Mouse (Mus musculus): ENCODE measurements around the gene Pan3. TPM values are rescaled to one million over a fixed set of nuclear protein-coding genes. Genes with fewer than 3 reads are reported as not detected.
A peak's percentile ranks its signal among the peaks of the same experiment; 100 is the strongest.
"Not testable (repeated sequence)": the region's sequence is repeated elsewhere in the genome, so short reads cannot be mapped to it uniquely, and the experiment has no call there.

Gene Pan3
- total RNA-seq, 1 experiment from 2014 or later: 342 TPM

DNA sequence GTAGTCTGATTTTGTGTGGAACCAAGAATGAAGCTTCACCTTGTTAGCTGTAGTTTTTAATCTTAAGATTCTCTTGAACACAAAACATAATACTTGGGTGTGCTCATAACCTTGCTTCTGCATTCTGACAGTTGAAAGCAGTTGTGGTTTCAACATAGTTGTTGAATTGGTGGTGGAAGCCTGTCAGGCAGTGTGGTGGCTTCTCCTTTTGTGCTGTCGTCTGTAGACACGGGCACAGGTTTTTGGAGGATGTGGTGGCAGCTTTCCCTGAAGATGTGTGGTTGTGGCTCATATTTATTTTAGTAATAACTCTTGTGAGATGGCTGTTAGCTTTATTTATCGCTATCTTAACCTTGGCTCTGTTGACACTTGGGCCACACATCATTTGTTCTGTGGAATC lies 97.8 kb downstream of the Pan3 start:
- peak; percentile 82 for ATAC-seq (ENCODE audit: extremely low read depth, insufficient number of reproducible peaks, low FRiP score, poor library complexity, severe bottlenecking)

DNA sequence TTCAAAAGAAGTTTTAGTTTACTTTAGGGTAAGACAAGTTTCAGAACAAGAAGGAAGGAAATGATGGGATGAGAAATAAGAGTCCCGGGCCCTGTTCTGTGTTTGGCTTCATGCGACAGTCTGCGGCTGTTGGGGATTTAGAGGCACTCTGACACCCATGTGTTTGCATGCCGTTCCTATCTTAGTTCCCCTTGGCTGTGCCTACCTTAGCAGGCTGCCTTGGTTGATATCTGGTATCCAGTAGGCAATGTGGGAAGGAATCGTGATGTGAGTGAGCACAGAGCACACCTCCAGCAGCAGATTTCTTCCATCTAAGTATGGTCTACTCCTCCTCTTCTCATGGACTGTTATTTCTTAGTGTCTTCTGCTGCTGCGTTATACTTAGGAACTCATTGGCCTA lies 102.1 kb downstream of the Pan3 start:
- no peak for ATAC-seq (ENCODE audit: extremely low read depth, insufficient number of reproducible peaks, low FRiP score, poor library complexity, severe bottlenecking)

DNA sequence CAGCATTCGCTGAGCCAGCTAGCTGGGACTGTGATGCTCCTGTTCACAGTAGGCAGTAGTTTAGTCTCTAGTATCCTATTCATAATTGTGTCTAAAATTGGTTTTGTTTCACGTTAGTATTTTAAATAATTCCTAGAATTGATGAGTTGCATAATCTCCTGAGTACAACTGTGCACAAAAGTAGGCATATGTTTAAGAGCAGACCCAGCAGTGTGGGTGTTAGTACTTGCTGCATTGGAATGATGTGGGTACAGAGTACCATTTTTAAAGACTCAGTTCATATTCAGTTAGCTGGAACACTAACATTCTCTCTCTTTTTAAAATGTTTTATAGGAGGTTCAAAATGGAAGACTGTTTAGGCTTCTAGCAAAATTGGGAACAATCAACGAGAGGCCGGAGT lies 109.4 kb downstream of the Pan3 start:
- no peak for ATAC-seq (ENCODE audit: extremely low read depth, insufficient number of reproducible peaks, low FRiP score, poor library complexity, severe bottlenecking)

DNA sequence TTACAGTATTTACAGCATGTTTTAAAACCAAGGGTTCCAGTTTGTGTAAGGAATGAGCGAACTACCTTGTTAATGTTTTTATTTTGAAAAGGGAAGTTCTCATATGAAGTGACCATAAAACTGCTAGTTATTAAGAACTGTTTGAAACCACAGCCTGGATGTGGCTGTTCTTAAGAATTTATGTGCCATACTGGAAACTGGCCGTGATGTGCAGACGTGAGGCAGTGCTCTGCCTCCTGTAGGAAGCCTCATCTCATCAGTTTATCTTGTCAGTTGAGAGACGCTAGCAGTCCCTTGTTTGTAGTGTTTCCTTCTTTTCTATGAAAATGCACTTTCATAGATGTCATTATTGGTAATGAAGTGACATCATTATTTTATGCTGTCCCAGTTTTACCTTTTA lies 109.9 kb downstream of the Pan3 start:
- no peak for ATAC-seq (ENCODE audit: extremely low read depth, insufficient number of reproducible peaks, low FRiP score, poor library complexity, severe bottlenecking)

DNA sequence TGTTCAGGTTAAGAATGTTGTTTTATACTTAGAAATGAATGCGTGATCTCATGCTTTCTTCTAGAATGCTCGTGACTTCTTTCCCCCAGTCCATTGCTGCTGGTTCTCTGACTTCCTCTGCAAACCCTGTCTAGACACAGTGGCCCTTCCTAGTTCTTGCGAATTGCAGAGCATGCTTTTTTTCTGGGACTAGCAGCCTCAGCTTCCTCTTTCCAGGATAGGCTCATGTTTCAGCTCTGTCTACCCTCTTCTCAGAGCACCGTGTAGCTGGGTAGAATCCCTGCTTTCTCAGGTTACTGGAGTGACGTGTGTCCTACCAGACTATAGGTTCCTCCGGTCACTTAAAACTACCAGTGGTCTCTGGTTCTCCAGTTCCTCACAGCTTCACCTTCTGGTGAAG lies 112.3 kb downstream of the Pan3 start:
- 0 out of 2 replicates have a peak, but pooled peaks have one; percentile 6 for ATAC-seq (ENCODE audit: extremely low read depth, insufficient number of reproducible peaks, low FRiP score, poor library complexity, severe bottlenecking)

DNA sequence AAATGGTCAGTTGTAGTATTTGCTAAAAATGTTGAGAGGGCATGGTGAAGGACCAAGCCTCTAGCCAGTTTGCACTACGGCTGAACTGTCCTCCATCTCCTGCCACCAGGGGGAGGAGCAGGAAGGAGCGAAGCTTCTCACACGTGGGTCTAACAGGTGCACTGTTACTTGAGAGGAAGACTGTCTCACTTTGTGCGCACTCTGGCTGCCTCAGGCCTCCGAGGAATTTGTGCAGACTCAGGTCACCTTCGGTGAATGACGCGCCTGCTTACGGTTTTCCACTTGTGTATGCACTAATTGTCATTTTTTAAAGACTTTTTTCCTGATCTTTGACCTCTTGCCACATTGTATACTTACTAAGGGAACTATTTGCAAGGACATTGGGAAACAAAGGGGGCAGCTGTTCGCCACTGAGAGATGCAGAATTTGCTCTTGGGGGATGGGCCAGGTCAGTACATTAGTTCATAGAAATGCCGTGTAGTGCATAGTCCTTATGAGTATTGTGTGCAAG lies 115.8 kb downstream of the Pan3 start:
- peak; percentile 16; the same call in 1 of the 2 replicates for ATAC-seq (ENCODE audit: extremely low read depth, insufficient number of reproducible peaks, low FRiP score, poor library complexity, severe bottlenecking)

DNA sequence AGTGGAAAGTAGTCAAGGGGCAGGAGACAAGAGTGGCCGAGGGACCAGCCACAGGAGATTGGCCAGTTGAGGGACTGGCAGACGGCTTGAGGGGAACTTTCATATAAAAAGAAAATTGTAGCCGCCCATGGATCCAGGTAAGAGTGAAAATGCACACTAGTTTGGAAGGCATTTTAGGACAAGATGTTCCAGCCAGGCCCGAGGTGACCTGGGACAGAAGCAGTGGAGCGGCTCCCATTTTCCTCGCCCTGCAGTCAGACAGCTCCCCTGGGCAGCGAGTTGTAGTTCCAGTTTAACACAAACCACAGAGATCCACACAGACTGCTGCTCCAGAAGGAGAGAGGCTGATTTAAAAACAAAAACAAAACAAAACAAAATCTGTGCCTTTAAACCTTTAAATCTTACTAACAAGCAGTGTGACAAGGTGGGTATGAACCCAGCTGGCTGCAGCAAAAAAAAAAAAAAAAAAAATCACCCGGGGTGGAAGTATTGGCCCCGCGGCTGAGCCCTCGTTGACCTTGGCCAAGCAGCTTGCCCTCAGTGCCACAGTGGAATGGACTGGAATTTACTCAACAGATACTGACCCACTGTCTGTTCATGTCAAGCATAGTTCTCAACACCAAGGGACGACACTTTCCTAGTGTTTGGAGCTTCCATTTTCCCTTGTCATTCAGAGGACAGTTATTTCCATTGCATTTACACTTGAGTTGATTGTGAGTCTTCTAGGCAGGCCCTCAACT lies 119.2 kb downstream of the Pan3 start:
- no peak for ATAC-seq (ENCODE audit: extremely low read depth, insufficient number of reproducible peaks, low FRiP score, poor library complexity, severe bottlenecking)

DNA sequence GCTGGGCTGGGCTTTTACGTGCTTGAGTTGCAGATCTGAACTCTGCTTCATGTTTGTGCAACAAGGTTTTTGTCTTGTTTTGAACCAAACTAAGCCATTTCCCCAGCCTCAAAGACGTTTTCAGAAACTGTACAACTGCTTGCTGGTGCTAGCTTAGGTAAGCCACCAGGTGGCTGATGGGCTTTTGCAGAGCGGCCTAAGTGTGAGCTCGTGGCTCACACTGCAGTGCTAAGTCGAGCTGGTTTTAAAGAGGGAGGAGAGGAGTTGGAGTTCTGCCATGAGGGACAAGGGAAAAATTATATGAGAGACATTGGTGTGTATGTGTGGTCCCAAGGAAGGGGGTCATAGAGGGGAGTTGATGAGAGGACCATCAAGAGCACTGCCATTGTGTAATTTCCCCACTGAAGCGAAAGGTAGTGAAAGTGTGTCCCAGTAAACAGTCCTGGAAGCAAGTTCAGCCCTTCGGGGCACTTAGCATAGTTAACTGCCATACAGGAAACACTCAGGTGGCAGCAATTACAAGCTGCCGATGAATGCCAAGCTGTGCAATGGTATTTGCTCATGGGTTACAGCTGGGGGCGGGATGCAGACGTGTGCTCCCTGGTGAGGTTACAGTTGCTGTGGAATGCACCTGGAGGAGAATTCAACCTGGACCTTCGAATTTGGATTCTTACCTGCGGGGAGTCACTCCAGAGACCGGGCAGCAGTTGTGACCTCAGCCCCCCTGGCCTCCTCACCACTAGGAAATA lies 122.1 kb downstream of the Pan3 start:
- no peak for ATAC-seq (ENCODE audit: extremely low read depth, insufficient number of reproducible peaks, low FRiP score, poor library complexity, severe bottlenecking)

DNA sequence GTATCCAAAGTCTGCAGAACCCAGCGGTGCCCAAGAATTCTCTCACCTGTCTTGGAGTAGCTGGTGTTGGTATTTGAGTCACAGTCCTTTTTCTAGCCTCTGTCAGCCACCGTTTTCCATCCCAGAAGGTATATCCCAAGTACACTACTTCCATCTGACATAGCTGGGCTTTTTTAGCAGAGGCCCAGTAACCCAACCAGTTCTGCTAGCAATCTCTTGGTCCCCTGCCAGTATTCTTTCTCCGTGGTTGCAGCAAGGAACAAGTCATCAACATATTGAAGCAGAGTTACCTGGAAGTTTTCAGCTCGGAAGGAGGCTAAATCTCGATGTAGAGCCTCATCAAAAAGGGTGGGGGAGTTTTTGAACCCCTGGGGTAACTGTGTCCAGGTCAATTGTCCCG lies 127.7 kb downstream of the Pan3 start:
- not testable (repeated sequence) for ATAC-seq (ENCODE audit: extremely low read depth, insufficient number of reproducible peaks, low FRiP score, poor library complexity, severe bottlenecking)

DNA sequence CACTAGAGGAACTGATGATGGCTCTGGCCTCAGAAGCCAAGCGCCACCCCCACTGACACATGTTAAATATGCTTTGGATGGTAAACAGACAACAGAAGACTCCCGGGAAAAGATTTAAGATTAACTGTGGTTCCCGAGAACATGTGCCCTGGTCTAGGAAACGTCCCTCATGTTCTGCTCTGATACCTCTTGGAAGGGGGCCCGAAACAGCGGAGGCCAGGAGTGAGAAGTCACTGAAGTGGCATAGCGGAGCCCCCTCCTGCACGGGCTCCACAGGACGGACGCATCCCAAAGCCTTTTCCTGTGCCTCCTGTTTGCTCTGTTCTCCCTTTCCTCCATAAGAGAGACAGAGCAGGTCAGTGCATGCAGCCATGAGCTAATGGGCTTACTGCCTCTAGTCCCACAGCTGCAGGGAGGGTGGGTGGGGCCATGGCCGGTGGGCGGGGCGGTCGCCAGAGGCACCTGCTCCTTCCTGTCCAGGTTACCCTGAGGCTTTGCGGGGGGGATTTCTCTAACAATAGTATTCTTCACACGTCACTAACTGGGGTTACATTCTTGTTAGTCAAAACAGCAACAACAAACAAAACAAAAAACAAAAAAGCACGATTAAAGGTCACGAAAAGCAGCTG lies 133.7 kb downstream of the Pan3 start:
- 0 out of 2 replicates have a peak, but pooled peaks have one; percentile 26 for ATAC-seq (ENCODE audit: extremely low read depth, insufficient number of reproducible peaks, low FRiP score, poor library complexity, severe bottlenecking)

DNA sequence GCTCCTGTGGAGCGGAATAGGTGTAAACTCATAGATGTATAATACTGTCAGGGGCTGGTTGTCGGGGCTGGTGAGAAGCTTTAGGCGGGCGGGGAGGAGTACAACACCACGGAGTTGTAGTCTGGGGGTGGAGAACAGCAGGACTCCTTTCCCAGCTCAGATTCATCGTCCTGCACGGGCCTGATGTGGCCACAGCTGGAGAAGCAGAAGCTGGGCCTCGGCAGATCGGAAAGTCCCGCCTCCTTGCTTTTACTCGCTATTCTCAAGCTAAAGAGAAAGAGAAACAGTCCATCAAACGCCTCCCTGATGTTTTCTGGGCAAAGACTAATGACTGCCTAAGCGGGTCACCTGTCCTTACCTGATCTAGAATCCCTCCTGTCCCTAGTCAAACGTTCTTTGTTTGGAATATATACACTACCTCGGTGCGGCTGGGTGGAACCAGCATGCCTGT lies 134.2 kb downstream of the Pan3 start:
- peak; percentile 44; the same call in 1 of the 2 replicates for ATAC-seq (ENCODE audit: extremely low read depth, insufficient number of reproducible peaks, low FRiP score, poor library complexity, severe bottlenecking)

DNA sequence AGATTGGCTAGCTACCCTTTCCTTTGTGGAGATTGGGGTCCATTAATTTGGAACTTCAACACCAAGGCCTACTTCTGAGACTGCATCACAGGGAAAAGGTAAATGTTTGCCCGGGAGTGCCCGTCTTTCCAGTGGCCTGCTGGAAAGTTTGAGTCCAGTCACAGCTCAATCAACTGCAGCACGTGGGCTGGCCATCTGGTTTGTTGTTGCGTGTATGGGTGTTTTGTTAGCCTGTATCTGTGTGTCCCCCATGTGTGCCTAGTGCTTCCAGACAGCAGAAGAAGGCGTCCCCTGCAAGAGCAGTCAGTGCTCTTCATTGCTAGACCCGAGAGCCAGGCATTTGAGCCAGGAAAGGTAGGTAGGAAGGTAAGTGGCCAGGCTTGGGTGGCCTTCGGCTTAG lies 135.5 kb downstream of the Pan3 start:
- no peak for ATAC-seq (ENCODE audit: extremely low read depth, insufficient number of reproducible peaks, low FRiP score, poor library complexity, severe bottlenecking)

DNA sequence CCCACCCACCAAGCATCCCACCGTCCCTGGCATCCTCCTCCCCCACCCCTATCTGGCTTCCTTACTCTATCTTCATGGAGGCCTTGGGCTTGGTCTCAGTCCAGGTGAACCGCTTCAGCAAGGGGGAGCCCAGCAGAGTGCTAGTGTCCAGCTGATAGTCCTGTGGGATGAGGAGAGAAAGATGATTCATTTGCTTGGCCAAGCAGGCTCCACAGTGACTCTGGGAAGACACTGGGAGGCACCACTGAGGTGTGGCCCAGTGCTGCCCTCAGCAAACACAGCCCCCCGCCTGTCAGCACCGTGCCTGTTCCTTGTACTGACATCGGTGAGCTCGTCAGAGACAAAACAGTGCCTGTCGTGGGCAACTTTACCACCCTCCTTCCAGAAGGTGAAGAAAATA lies 136.4 kb downstream of the Pan3 start:
- no peak for ATAC-seq (ENCODE audit: extremely low read depth, insufficient number of reproducible peaks, low FRiP score, poor library complexity, severe bottlenecking)

DNA sequence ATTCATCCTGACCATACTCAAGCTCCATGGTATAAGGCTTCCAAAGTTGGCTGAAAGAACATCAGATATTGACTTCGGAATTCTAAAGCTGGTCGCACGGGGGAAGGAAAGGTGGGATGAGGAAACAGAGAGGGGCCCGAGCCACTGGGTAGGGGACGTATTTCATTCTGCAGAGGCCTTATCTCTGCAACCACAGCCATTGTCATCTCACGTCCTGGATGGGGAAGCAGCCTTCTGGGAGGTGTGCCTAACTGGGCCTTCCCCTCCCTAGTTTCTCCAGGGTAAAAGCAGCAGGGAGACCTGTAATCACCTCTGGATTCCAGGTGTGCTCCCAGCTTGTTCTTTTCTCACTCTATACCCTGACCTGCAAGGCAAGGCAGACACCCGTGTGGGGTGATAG lies 142.7 kb downstream of the Pan3 start:
- ATAC-seq (ENCODE audit: extremely low read depth, insufficient number of reproducible peaks, low FRiP score, poor library complexity, severe bottlenecking): no peak

DNA sequence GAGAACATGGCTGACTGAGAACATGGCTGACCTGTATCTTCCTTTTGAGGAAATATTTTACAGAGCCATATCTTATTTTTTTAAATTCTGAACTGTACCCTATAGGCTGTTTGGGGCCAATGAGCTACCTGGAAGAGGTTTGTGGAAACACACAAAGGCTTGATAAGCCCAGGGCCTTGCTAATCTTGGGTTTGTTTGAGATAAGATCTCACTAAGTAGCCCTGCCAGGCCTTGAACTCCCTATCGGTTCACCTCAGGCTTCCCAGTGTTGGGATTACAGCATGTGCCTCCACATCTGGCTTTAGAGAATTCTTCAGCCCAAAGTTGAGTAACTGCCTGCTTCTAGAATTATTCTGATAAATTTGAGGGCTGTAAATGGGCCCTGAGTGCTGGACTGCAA lies 143.6 kb downstream of the Pan3 start:
- no peak for ATAC-seq (ENCODE audit: extremely low read depth, insufficient number of reproducible peaks, low FRiP score, poor library complexity, severe bottlenecking)

DNA sequence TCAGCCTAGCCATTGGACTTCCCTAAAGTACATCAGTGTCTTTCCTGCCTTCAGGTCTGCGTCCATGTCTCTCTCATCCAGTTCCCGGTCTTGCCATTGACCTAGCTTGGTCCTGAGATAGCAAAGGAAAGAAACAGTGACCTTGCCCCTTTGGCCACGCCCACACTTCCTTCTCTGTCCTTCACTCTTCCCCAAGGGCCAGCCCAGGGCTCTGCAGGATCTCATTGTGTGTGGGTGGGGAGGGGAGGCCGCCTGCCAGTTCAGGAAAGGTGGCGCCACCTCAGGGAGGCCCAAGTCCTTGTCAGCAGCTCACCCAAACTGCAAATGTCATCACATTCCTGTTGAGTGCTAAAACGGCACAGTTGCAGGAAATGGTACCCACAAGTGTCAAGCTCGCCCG lies 144.6 kb downstream of the Pan3 start:
- ATAC-seq (ENCODE audit: extremely low read depth, insufficient number of reproducible peaks, low FRiP score, poor library complexity, severe bottlenecking): no peak; the same call in 1 of the 2 replicates

DNA sequence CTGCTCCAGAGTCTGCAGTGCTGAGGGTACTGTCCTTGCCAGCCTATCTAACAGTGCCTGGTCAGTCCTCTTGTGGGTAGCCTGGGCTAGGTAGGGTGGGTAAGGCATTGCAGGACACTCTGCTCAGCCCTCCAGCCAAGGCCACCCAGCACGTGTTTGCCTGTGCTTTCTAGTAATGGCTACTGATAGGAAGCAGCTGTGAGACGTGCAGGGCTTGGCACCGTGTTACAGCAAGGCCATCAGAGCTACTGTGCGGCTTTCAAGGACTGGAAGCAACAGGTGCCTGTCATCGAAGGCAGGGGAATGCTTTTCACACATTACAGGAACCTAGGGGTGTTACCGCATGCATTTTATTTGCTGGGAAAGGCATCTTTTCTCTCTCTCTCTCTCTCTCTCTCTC lies 147.0 kb downstream of the Pan3 start:
- no peak for ATAC-seq (ENCODE audit: extremely low read depth, insufficient number of reproducible peaks, low FRiP score, poor library complexity, severe bottlenecking)

DNA sequence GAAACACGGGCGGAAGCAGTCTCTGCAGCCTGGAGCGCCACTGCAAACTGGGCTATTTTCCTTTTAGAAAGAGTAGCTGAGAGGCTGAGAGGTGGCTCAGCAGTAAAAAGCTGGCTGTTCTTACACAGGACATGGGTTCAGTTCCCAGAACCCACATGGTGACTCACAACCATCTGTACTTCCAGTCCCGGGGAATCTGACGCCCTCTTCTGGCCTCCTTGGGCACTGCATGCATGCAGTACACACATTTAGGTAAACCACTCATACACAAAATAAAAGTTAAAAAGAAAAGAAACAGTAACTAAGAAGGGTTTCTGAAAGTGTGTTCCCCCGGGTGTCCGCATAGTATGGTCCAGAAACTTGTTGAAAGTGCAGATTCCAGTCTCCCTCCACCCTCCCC lies 149.2 kb downstream of the Pan3 start:
- ATAC-seq (ENCODE audit: extremely low read depth, insufficient number of reproducible peaks, low FRiP score, poor library complexity, severe bottlenecking): no peak

DNA sequence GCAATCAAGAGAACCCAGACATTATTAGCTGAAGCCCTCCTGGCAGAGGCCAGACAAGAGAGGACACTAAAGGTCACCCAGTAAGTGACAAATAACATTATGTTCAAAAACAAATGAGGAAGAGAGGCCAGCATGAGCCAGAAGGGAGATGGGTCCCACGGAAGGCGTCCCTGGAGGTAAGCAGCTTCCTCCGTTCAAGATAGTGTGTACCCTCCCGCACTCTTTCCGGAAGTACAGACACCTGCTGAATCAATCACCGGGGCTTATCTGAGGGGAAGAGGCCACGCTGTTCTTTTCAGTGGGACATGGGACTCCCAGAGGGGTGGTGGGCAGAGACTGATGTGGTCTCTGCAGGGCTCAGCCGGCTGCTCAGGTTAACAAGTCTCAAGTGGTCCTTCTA lies 149.7 kb downstream of the Pan3 start:
- ATAC-seq (ENCODE audit: extremely low read depth, insufficient number of reproducible peaks, low FRiP score, poor library complexity, severe bottlenecking): no peak

DNA sequence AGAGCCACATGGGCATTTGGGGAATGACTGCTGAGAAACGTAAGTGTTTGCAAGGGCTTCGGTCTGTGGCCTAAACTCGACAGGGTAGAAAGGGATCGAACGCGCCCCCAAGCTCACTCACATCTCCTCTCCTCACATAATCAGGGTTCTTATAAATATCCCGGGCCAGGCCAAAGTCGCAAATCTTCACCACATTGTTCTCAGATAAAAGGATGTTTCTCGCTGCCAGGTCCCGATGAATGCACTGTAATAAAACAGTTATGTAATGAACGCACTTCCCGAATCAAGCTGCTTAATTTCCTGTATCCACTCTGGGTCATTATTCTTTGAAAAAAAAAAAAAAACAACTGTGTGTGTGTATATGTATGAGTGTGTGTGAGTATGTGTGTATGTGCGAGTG lies 150.2 kb downstream of the Pan3 start:
- ATAC-seq (ENCODE audit: extremely low read depth, insufficient number of reproducible peaks, low FRiP score, poor library complexity, severe bottlenecking): no peak
